Mouse (Mus musculus): ENCODE measurements at regions not wholly inside any gene's neighbourhood (a gene's known extent, or its start where the extent isn't known, plus 50 kb on each side); places are given as distances from the start of the nearest gene placed in this dataset.

DNA sequence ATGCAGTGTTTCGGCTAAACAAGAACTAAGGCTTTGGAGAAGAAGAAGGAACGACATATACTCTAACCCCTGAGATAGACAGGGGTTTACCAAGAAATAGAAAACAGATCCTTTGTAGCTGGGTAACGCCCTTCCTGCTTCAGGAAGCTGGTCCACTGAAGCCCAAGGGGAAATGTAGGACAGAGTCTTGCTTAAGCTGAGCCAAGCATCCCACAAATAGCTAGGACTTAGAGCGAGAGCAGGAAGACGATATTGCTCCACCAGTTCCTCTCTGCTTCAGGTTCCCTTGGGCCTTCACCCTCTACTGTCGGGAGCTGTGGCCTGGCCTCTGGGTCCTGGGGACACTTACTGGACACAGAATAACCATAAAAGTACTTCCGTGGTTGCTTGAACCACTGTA, 62.2 kb upstream of the Cep78 start:
- H3K4me3 ChIP-seq (ENCODE audit: insufficient read depth, low read length) = no peak overlapping the region
- TF ChIP-seq CTCF (IDR thresholded peaks at IDR 0.05; ENCODE audit: borderline replicate concordance, insufficient read depth, low read length) = no peak
- no peak for TF ChIP-seq POLR2A (IDR thresholded peaks at IDR 0.05; ENCODE audit: low read depth, low read length)
- no peaks in the 10 kb centered on the region for H3K4me1 ChIP-seq (ENCODE audit: control insufficient read depth, insufficient read depth, low read length)
- H3K27ac ChIP-seq (ENCODE audit: insufficient read depth, low read length) = no peak overlapping the region

DNA sequence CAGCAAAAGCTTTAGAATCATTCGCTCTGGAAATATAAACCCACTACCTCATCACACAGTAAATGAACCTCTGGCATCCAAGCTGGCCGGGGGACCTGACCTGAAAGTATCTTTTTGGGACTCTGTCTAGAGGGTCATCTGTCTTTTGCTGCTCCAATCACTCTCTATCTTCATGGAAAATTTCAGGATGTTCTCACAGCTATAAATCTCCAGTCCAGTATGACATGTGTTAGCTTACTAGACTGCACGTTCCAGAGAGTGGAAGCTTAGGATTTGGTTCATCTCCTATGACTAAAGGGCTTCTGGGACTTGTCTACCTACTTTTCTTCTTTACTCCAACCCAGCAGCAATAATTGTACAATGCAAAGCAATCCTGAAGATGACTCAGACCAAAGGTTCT, 60.5 kb upstream of the Cep78 start:
- Histone ChIP-seq H3K4me3 (ENCODE audit: insufficient read depth, low read length) (no peak overlapping the region), H3K4me1 (ENCODE audit: control insufficient read depth, insufficient read depth, low read length) (no peaks in the 10 kb centered on the region), H3K27ac (ENCODE audit: insufficient read depth, low read length) (no peak overlapping the region)
- TF ChIP-seq POLR2A (IDR thresholded peaks at IDR 0.05; ENCODE audit: low read depth, low read length) (no peak), CTCF (IDR thresholded peaks at IDR 0.05; ENCODE audit: borderline replicate concordance, insufficient read depth, low read length) (no peak)

DNA sequence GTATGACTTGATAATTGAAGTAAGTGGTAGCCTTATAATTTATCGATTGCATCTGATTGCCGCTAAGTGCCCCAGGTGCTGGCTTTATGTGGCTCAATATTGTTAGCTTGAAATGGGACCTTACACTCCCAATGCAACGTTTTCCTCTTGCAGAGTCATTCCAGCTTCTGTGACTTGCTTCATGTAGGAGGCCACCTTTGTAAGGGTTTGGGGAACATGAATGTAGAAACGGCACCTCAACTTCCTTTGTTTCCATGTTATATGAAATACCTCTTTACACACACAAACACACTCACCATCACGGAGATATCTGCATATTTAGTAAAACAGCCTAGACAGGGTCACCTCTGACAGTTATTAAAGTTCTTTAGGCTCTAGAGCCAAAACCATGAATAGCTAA, 59.4 kb upstream of the Cep78 start:
- no peak for TF ChIP-seq POLR2A (IDR thresholded peaks at IDR 0.05; ENCODE audit: low read depth, low read length)
- no peak for TF ChIP-seq CTCF (IDR thresholded peaks at IDR 0.05; ENCODE audit: borderline replicate concordance, insufficient read depth, low read length)
- Histone ChIP-seq H3K27ac (ENCODE audit: insufficient read depth, low read length) (no peak overlapping the region), H3K4me1 (ENCODE audit: control insufficient read depth, insufficient read depth, low read length) (no peaks in the 10 kb centered on the region), H3K4me3 (ENCODE audit: insufficient read depth, low read length) (no peak overlapping the region)

DNA sequence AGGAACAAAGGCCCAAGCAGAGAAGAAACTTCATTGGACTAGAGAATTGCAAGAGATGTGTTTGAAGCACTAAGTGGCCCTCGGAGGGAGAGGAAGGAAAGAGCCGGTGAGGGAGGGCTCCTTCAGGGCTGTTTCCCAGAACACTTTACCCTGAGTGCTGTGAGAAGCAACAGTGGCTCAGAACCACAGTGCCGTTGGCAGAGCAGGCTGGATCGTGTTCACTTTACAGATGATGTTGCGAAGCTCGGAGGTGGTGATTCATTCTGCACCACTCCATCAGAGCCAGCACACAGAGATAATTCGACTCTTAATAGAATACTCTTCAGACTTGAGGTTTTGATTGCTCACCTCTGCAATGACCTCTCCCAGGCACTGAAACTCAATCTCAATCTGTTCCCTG, 58.2 kb upstream of the Cep78 start:
- H3K4me1 ChIP-seq (ENCODE audit: control insufficient read depth, insufficient read depth, low read length) = no peaks in the 10 kb centered on the region
- H3K27ac ChIP-seq (ENCODE audit: insufficient read depth, low read length) = no peak overlapping the region
- H3K4me3 ChIP-seq (ENCODE audit: insufficient read depth, low read length) = no peak overlapping the region
- TF ChIP-seq POLR2A (IDR thresholded peaks at IDR 0.05; ENCODE audit: low read depth, low read length) (no peak), CTCF (IDR thresholded peaks at IDR 0.05; ENCODE audit: borderline replicate concordance, insufficient read depth, low read length) (no peak)

DNA sequence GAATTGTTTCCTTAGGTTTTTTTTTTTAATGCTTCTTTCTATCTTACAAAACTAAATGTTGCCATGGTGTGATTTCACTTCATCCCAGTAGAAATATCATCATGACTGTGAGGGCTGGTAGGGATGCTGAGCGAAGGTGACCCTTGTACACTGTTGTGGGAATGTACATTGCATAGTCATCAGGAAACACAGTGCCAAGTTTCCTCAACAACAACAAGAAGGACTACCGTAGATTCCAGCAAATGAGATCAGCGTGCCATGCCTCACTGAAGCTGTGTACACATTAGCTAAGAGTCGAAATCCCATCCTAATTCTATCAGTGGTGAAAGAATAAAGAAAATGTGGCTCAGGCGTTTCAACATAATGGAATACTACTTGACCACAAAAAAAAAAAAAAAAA, 57.1 kb upstream of the Cep78 start:
- TF ChIP-seq CTCF (IDR thresholded peaks at IDR 0.05; ENCODE audit: borderline replicate concordance, insufficient read depth, low read length) = no peak
- TF ChIP-seq POLR2A (IDR thresholded peaks at IDR 0.05; ENCODE audit: low read depth, low read length) = no peak
- H3K27ac ChIP-seq (ENCODE audit: insufficient read depth, low read length) = no peak overlapping the region
- H3K4me1 ChIP-seq (ENCODE audit: control insufficient read depth, insufficient read depth, low read length) = no peaks in the 10 kb centered on the region
- H3K4me3 ChIP-seq (ENCODE audit: insufficient read depth, low read length) = no peak overlapping the region

DNA sequence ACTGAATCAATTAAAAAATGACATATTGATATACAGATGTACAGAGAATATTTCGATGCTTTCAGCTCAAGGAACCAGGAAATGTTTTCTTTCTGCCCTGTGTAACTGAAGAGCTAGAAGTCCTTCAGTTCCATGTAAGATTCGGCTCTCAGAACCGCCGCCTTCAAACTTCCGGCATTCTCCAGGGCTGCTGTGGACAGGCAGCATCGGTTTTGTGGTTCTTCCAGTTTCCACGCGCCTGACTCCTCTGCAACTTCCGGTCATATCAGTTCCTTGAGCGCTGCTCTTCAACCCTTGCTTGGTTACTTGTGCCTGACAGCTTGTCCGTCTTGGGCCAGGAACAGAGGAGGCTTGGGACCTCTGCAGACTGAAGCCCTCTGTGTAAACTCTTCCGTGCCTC, 53.0 kb upstream of the Cep78 start:
- no peak overlapping the region for H3K4me3 ChIP-seq (ENCODE audit: insufficient read depth, low read length)
- no peak overlapping the region for H3K27ac ChIP-seq (ENCODE audit: insufficient read depth, low read length)
- H3K4me1 ChIP-seq (ENCODE audit: control insufficient read depth, insufficient read depth, low read length) = no peaks in the 10 kb centered on the region
- TF ChIP-seq CTCF (IDR thresholded peaks at IDR 0.05; ENCODE audit: borderline replicate concordance, insufficient read depth, low read length) (no peak), POLR2A (IDR thresholded peaks at IDR 0.05; ENCODE audit: low read depth, low read length) (no peak)

All from embryonic fibroblast, embryonic 13.5 days (primary cell).